Mouse (Mus musculus) brown adipose tissue, adult 24 weeks (tissue): ENCODE measurements around the gene Tomm70a. TPM values are rescaled to one million over a fixed set of nuclear protein-coding genes. Genes with fewer than 3 reads are reported as not detected.
"Not testable (repeated sequence)": the region's sequence is repeated elsewhere in the genome, so short reads cannot be mapped to it uniquely, and the experiment has no call there.

Source experiments
- H3K27ac ChIP-seq: fragments of 200-500 bp; replicated peaks from 2 replicates; pipeline ENCODE4 v1.5.1; 2012; ENCODE audit warnings: low read depth, mild to moderate bottlenecking, low read length
- H3K4me1 ChIP-seq: fragments of 200-500 bp; 2 replicates; pipeline ENCODE4 v1.6.1; 2012; ENCODE audit warnings: low read length, mixed read lengths; ENCODE audit not compliant: control insufficient read depth, insufficient read depth, insufficient read length
- H3K4me3 ChIP-seq: fragments of 200-500 bp; 2 replicates; pipeline ENCODE4 v1.5.1; 2012; ENCODE audit warnings: low read depth, mild to moderate bottlenecking, low read length, moderate library complexity; ENCODE audit not compliant: insufficient read depth
- polyA plus RNA-seq: library from polyadenylated mRNA; stranded (reverse); fragments of >200 nt; gene quantifications from 2 replicates; pipeline ENCODE4 v1.2.4, GENCODE M21; 2012; ENCODE audit not compliant: missing spikeins, insufficient read depth, insufficient read length

Tomm70a gene
- polyA plus RNA-seq, 1 experiment, result 34.9 TPM

DNA sequence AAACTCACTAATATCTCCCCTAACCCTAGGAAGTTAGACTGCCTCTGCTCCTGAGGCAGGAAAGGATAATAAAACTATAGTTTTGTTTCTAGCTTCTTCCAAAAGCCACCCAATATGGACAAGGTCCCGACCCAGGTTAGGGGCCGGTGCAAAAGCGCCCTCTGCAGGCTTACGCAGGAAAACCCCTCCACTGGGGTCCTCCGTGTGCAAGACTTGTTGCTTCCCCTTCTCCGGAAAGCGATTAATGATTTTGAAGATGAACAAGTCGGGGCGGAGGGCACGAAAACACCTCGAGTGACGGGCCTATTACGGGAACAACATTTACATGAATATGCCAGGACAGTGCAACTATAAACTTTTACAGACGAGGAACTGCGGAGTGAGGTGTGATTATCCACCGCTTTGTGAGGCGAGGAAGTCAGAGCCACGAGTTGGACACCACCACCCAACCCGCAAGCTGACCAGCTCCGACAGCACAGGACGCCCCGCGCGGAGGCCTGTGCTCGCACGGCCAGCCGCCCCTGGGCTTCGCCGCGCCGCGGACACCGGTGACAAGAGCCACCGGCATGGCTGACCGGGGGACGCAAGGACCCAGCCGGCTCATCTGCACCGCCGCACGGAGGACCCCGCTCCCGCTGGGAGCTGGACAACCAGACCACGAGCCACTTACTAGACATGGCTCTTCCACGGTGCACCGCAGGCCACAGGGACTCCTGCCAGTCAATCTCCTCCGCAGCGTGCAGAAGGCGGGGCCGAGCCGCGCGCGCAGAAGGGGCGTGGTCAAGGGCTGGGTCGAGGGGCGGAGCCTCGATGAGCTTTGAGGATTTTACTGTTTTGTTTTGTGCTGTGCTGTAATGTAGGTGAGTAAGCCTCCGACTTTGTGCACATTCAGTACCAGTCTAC lies 45.4 kb downstream of the Tomm70a start, which contains the start of gene Nit2:
Gene Nit2 (minus strand): TSS at position 731 of the 903 bp plus-strand sequence.
- Histone ChIP-seq H3K4me1 (no peaks in the 10 kb centered on the region), H3K27ac (peak within 1 kb of the TSS; percentile 64), H3K4me3 (peak within 1 kb of the TSS; percentile 84)

DNA sequence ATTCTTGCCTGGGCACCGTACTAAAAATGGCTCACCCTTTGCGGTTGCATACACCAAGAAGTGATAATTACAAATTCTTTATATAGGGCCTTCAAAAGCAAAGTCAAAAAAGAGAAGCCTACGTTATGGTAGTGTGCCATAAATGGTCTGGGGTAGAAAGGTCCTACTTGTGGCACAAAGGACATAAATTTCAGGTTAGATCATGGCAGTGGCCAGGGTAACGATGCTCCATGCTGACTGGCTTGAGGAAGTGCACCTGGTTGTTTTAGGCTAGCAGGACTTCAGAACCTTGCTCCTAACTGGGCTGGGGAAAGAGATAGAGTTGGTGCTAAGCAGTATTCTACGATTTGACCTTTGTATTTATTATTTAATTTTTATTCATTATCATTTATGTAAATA lies 46.0 kb downstream of the Tomm70a start:
- Histone ChIP-seq H3K27ac (no peak overlapping the region), H3K4me3 (peak overlapping the region; percentile 84), H3K4me1 (no peaks in the 10 kb centered on the region)

DNA sequence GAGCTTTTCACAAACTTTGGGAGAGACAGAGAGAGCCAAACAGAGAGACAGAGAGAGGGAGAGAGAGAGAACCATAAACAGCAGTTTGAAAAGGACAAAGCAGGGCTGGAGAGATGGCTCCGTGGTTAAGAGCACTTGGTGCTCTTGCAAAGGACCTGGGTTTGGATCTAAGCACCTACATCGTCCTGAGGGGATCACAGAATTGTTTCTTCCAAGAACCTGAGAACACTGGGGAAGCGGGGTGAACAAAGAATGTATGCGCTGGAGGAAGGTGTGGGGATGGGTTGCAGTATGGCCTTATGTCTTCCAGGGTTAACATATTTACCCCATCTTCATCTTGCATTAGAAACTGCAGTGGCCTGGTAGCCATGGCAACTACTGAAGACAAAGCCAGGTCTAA lies 46.7 kb downstream of the Tomm70a start:
- Histone ChIP-seq H3K27ac (no peak overlapping the region), H3K4me1 (no peaks in the 10 kb centered on the region), H3K4me3 (no peak overlapping the region)

DNA sequence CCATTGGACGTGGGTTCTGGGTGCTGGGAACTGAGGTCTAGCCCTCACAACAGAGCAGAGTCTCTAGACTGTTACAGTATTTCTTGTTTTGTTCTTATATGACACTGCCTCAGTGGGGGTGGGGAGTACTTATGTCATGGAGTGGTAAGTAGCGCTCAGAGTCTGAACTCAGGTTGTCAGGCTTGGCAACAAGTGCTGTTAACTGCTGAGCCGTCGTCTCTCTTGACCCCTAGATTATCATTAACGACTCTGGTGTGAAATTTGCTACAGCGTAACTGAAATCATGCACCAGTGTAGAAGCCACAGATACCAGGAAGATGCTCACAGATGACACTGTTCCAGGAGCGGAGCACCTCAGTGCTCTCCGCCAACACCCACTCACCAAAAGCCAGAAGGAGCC lies 49.7 kb downstream of the Tomm70a start:
- no peaks in the 10 kb centered on the region for H3K4me1 ChIP-seq
- H3K4me3 ChIP-seq, result no peak overlapping the region
- no peak overlapping the region for H3K27ac ChIP-seq

DNA sequence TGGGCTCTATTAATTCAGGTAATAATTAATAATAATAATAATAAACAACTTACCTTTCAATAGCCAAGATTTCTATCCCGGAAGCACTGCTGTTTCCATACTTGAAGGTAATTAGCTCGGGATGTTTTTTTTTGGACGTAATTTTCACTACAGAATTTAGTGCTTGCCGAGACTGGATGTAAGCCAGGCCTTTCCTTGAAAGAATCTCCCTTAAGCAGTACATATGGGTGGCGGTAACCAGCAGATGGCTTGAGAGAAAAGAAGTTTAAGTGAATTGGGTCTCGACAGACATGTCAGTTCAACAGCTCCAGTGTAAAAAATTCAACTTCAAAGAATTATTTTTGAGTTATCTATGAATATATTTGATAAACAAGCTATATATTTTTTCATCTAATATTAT lies 50.1 kb downstream of the Tomm70a start:
- H3K4me3 ChIP-seq, result no peak overlapping the region
- no peaks in the 10 kb centered on the region for H3K4me1 ChIP-seq
- no peak overlapping the region for H3K27ac ChIP-seq

- H3K4me3 ChIP-seq, H3K27ac ChIP-seq, H3K4me1 ChIP-seq: not testable (repeated sequence)
These were observed 53.0 kb downstream of the Tomm70a start for GRCm38 (mm10) chr16:57174480-57174879.

DNA sequence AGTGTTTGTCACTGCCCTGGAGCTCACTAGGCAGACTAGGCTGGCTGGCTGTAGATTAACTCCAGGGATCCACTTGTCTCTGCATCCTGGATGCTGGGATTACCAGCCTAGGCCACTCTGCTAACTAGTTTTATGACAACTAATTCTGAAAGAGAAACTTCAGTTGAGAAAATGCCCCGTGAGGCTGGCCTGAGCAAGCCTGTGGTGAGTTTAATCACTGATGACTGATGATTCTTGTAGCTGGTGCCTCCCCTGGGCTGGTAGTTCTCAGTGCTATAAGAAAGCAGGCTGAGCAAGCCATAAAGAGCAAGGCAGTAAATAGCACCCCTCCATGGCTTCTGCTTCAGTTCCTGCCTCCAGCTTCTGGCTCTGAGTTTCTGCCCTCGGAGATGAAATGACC lies 54.2 kb downstream of the Tomm70a start:
- H3K4me3 ChIP-seq, result no peak overlapping the region
- no peak overlapping the region for H3K27ac ChIP-seq
- no peaks in the 10 kb centered on the region for H3K4me1 ChIP-seq

GRCm38 (mm10) chr16:57176276-57176675 lies 54.8 kb downstream of the Tomm70a start:
- H3K27ac ChIP-seq, result no peak overlapping the region
- no peak overlapping the region for H3K4me3 ChIP-seq
- H3K4me1 ChIP-seq, result no peaks in the 10 kb centered on the region

GRCm38 (mm10) chr16:57177254-57177653 lies 55.8 kb downstream of the Tomm70a start:
- no peak overlapping the region for H3K27ac ChIP-seq

DNA sequence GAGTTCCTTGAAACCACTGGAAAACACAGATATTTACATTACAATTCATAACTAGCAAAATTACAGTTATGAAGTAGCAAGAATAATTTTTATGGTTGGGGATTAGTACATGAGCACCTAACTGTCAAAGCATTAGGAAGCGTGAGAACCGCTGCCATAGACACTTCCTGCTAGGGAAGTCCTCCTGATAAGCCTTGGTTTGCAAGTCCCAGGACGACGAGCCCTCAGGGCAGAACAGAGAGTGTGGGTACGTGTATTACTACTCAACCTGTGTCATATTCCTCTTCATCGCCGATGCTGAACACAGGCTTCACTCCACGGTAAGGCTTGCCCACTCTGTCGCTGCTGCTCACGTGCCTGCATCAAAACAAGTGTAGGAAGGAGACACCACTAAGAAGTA lies 56.2 kb downstream of the Tomm70a start:
- Histone ChIP-seq H3K4me1 (no peaks in the 10 kb centered on the region), H3K27ac (no peak overlapping the region), H3K4me3 (no peak overlapping the region)

More at GRCm38 (mm10) chr16:57177254-57177653, 55.8 kb downstream of the Tomm70a start:
- no peaks in the 10 kb centered on the region for H3K4me1 ChIP-seq
- H3K4me3 ChIP-seq, result no peak overlapping the region

- no peak overlapping the region for H3K4me3 ChIP-seq
- H3K4me1 ChIP-seq, result no peaks in the 10 kb centered on the region
- H3K27ac ChIP-seq, result no peak overlapping the region; the same call in 1 of the 2 replicates
These were observed 59.7 kb downstream of the Tomm70a start for GRCm38 (mm10) chr16:57181180-57181579.

- Histone ChIP-seq H3K27ac (no peak overlapping the region), H3K4me3 (no peak overlapping the region), H3K4me1 (no peaks in the 10 kb centered on the region)
These were observed 60.5 kb downstream of the Tomm70a start for GRCm38 (mm10) chr16:57182037-57182436.

GRCm38 (mm10) chr16:57186618-57187017 lies 65.1 kb downstream of the Tomm70a start:
- H3K4me1 ChIP-seq, result no peaks in the 10 kb centered on the region
- H3K27ac ChIP-seq, result no peak overlapping the region
- H3K4me3 ChIP-seq, result no peak overlapping the region

- no peaks in the 10 kb centered on the region for H3K4me1 ChIP-seq
These were observed 68.0 kb downstream of the Tomm70a start for GRCm38 (mm10) chr16:57189493-57189892.

DNA sequence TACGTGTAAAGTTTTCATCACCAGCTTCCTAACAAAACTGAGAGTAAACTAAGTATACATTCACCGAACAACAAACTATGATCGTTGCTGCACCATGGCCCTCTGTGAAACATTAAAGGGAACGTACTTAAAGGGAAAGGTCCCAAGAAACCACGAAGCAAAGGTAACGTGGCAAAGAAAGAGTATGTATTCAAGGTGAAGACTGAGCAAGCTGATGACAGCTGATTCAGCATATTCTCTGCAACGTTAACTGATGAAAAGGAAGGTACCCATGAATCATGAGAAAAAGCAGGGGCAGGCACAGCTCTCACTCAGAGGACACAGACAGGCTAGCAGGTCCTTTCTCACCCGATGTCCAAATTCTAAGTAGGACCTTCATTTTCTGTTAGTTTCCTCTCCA lies 68.9 kb downstream of the Tomm70a start:
- Histone ChIP-seq H3K4me3 (no peak overlapping the region), H3K4me1 (no peaks in the 10 kb centered on the region), H3K27ac (no peak overlapping the region)

More at GRCm38 (mm10) chr16:57189493-57189892, 68.0 kb downstream of the Tomm70a start:
- H3K4me3 ChIP-seq, result no peak overlapping the region
- no peak overlapping the region for H3K27ac ChIP-seq

- Histone ChIP-seq H3K4me1 (no peaks in the 10 kb centered on the region), H3K27ac (no peak overlapping the region)
These were observed 69.7 kb downstream of the Tomm70a start for GRCm38 (mm10) chr16:57191214-57191613.

More at GRCm38 (mm10) chr16:57191214-57191613, 69.7 kb downstream of the Tomm70a start:
- H3K4me3 ChIP-seq, result no peak overlapping the region
